Mouse (Mus musculus): ENCODE data around the gene Fbxo28.

Fbxo28 gene

GRCm38 (mm10) chr1:182340821-182341781, at the start of gene Fbxo28:
Gene Fbxo28, minus strand, starts transcription at chr1:182341629.
- DNase-seq (ENCODE audit: low spot score in 2 of 2) = peak; percentile 80 to 81

DNA sequence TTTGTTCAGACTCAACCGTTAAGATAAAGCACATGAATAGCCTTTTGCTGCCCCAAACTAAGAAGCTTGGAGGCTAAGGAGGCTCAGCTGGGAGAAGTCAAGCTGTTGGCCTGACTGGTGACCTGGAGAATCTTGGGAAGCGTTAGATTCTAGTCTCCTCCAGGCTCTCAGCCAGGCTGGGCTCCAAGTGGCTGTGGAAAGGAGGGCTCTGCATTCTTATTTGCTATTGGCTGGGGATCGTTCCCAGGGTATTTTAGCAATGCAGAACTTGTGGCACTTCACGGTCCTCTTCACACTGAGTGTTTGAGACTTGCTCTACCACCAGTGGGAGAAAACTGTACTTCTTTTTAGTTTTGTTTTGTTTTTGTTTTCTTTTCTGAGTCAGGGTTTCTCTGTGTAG, 47.3 kb upstream of the Fbxo28 start:
- no peak for DNase-seq (ENCODE audit: low spot score in 2 of 2)

GRCm38 (mm10) chr1:182386449-182386848, 45.0 kb upstream of the Fbxo28 start:
- no peak for DNase-seq (ENCODE audit: low spot score in 2 of 2)

GRCm38 (mm10) chr1:182383096-182383495, 41.7 kb upstream of the Fbxo28 start:
- DNase-seq (ENCODE audit: low spot score in 2 of 2) = no peak

DNA sequence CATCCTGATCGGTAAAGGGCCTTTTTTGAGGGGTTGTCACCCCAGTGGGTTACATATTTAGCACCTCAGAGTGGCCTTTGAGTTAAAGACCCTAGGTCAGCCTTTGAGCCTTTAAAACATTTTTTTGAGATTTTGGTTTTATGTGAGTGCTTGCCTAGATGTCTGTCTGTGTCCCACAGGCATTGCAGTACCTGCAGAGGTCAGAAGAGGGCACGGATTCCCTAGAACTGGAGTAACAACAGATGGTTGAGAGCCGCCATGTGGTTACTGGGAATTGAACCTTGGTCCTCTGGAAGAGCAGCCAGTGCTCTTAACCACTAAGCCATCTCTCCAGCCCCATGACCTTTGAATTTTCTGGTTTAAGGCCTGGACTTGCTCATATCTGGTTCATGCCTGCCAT, 39.9 kb upstream of the Fbxo28 start:
- no peak for DNase-seq (ENCODE audit: low spot score in 2 of 2)

- DNase-seq (ENCODE audit: low spot score in 2 of 2) = no peak
Measured at GRCm38 (mm10) chr1:182380683-182381082, 39.3 kb upstream of the Fbxo28 start.

DNA sequence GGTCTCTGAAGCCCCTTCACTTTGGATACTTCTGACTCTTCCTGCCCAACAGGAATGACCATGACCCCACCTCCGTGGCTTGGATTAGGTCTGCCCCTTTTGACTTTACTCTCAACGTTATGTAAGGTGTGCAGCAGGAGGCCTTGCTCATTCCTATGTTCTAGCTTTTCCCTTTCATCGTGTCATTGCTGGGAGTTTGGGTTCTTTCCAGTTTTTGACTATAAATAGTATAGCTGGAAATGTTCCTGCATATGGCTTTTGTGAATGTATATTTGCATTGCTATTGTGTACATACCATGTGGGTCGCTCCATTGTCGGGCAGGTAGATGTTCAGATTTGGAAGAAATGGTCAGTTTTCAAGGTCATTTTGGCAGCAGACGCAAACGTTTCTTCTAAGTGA, 37.4 kb upstream of the Fbxo28 start:
- DNase-seq (ENCODE audit: low spot score in 2 of 2) = no peak

DNA sequence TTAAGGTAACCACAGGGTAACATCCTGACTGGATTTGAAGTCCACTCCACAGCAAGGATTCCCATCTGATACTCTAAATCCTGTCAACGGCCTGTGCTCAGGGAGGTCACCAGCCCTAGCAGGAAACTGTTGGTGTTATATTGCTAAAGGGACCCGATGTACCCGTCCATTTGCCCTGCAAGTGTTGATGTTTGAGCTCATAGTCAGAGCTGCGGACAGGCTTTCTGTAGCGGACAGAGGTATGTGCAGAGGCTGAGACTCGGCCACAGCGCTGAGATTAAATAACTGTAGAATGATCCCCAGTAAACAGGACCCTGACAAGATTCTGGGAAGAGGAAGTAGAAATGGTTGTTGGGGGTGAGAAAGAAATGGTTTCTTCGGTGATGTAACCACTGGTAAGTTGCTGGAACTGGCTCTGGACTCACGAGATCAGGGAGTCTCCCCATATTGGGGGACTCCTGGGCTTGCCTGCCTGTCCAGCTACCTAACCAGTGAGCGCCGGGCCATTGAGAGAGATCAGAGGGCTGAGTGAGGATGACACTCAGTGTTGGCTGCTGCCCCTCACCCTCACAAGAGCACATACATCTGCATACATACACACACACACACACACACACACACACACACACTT, 36.9 kb upstream of the Fbxo28 start:
- no peak for DNase-seq (ENCODE audit: low spot score in 2 of 2)

- no peak for DNase-seq (ENCODE audit: low spot score in 2 of 2)
Measured at GRCm38 (mm10) chr1:182377519-182377918, 36.1 kb upstream of the Fbxo28 start.

DNA sequence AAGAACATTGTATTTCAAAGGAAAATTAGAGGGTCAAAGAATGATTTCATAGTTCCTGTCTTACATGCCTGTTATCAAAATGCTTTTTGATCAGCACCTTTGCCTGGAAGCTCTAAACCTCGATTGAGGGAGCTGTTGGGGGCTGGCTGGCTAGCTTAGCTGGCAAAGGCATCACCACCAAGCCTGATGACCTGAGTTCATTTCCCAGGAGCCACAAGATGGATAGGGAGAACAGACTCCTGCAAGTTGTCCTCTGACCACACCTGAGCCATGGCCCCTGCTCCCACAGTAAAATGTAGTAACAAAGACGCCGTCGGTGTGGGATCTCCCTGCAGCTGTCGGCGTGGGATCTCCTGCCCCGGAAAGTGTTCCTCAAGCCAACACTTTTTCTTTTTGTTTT, 35.4 kb upstream of the Fbxo28 start:
- no peak for DNase-seq (ENCODE audit: low spot score in 2 of 2)

DNA sequence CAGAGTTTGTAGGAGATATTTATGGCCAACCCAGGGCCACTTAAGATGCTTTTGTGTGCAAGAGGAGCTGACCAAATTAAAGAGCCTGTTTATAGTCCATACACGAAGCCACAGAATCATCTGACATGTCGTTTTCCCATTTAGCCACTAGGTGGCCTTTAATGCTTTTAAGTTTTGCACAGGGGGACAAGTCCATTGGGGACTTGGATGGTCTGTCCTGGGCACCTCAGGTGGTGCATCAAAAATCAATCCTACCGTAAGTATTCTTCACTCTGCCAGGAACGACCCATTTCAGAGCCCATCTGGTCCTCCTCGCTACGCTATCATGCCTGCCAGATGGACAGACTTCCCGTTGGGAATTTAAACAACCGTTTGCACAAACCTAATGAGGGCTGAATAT, 34.8 kb upstream of the Fbxo28 start:
- DNase-seq (ENCODE audit: low spot score in 2 of 2) = no peak

- no peak for DNase-seq (ENCODE audit: low spot score in 2 of 2)
Measured at GRCm38 (mm10) chr1:182371891-182372290, 30.5 kb upstream of the Fbxo28 start.

GRCm38 (mm10) chr1:182369435-182369834, 28.0 kb upstream of the Fbxo28 start:
- no peak for DNase-seq (ENCODE audit: low spot score in 2 of 2)

GRCm38 (mm10) chr1:182368782-182369181, 27.4 kb upstream of the Fbxo28 start:
- no peak for DNase-seq (ENCODE audit: low spot score in 2 of 2)

DNA sequence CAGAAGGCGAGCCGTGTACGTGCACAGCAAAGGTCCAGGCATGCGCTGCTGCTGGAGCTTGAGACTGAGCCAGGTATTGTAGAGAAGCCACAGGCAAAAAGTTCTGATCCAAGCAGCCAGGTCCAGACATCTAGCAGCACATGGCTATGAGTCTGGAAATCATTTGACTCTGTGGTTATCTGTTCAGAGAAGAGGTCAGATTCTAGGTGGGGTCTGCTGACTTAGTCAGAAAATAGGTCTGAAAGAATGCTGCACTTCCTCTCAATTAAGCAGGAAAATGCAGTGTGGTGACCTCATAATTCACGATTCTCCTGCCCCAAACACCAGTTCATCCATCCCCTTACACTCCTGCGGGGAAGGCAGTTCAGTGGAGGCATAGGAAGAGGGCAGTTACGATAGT, 26.9 kb upstream of the Fbxo28 start:
- DNase-seq (ENCODE audit: low spot score in 2 of 2) = no peak

DNA sequence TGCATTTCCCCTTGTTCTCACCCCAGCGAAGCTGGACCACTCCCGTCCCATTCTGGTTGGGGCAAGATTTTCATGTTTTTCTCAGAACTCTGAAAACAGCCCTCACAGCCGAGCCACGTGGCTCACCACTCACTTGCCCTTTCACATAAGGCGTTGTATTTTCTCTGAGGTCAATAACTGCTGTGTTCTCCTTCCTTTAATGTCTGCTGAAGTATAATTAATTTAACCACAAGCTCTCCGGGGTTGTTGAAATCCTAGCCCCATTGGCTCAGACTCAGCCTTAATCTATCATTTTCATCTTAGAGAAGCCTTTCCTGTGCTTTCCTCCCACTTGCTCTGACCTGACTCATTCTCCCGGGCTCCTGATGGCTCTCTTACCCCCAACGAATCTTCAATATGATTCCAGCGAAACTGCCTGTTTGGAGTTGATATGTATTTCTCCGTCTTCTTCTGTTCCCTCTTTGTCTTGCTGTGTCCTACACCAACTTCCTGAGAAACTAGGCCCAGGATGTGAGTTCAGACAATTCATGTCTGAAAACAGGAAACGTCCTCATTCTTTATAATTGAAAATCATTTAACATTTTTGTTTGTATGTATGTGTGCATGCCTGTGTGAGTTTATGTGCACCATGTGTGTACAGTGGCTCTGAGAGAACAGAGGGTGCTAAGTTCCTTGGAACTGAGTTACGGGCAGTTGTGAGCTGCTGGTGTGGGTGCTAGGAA, 22.4 kb upstream of the Fbxo28 start:
- DNase-seq (ENCODE audit: low spot score in 2 of 2) = no peak

GRCm38 (mm10) chr1:182362703-182363102, 21.3 kb upstream of the Fbxo28 start:
- no peak for DNase-seq (ENCODE audit: low spot score in 2 of 2)

- no peak for DNase-seq (ENCODE audit: low spot score in 2 of 2)
Measured at GRCm38 (mm10) chr1:182358133-182358532, 16.7 kb upstream of the Fbxo28 start.

DNA sequence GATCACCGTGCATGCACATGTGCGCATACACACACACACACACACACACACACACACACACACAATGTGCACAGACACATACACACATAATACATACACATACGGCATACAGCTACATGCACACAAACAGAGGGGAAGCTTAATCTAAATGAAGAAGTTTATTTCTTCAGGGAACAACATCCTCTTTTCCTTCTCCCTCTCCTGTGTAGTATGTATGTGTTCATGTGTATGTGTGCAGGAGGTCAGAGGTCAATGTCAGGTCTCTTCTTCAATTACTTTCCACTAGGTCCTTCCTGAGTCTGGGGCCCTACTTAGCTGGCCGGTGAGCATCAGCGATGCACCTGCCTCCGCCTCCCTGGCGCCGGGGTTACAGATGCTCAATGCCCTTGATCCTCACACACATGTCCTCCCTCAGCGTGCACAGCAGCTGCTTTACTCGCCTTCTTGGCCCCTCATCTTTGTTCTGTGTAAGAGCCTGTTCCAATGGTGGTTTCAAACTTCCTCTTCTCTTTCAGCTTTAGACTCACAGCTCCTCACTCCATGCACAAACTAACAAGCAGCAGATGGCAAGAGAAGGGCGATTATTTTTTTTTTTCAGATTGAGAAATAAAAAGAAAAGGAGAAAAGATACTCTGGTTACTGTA, 13.2 kb upstream of the Fbxo28 start:
- DNase-seq (ENCODE audit: low spot score in 2 of 2) = no peak

DNA sequence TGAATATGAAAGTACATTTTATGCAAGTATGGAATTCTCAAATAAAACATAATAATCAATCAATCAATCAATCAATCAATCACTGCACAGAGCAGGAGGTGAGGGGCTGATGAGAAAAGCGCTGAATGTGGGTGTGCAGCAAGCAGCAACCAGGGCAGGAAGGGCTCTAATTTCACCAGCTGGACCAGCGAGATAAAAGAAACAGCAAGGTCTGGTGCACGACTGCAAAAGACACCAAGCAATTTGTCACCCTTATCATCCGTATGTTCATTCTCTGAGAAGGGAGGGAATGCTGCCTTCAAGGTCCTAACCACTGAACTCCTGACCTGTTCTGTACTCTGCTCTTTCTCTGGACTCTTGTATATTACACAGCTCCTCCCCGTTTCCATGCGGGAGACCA, 8.1 kb upstream of the Fbxo28 start:
- no peak for DNase-seq (ENCODE audit: low spot score in 2 of 2)

DNA sequence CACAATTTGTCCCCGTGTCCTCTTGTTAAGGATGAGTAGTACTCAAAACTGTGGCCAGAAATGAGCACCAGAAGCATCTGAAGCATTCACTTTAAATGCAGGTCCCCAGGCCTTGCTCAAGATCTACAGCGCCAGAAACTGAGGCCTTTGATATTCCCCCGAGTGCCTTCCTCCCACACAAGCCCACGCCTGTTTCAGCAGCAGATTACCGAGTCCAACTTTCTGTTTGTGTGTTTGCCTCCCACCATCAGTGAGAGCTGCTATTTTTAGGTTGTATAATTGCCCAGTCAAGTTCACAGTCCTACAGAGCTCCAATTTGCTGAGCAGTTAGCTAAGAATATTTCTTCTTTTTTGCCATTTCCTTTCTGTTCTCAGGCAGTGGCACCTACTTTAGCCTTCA, 5.1 kb upstream of the Fbxo28 start:
- peak; percentile 29 to 60 for DNase-seq (ENCODE audit: low spot score in 2 of 2)

- no peak for DNase-seq (ENCODE audit: low spot score in 2 of 2)
Measured at GRCm38 (mm10) chr1:182345857-182346256, 4.4 kb upstream of the Fbxo28 start.
